In the genomic region with DNA sequence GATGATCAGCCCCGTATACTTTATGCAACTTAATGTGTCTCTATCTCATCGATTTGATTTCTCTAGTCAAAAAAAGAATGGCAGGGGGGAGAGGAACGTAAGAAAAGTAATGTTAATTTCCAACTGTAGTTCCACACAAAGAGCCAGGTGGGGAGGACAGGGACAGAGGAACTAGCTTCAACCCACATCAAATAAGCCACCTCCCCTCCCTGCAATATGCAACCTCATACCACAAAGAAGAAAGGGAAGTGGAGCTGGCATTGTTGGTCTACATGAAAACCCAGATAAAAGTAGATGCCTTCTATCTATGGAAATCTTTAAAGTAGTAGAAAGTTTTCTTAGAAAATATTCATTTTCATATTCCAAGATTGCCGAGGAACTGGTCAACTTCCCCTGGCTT, we compare ENCODE assay signal across 17 mouse cellular contexts. TPM values are rescaled to one million over a fixed set of nuclear protein-coding genes. Genes with fewer than 3 reads are reported as not detected.
DNase-seq lines count a peak whose midpoint lies in the region; ATAC-seq and TF ChIP-seq lines count a peak whose summit lies in the region.
"Had no signal": no experiment of that assay in that cellular context is flagged by ENCODE, and none has a peak within 500 bp of the region (broad histone marks: within the 10 kb centered on the region; RNA-seq: fewer than 3 reads in every experiment).

No protein-coding gene starts in this region.

- H3K36me3 ChIP-seq in forebrain, postnatal 0 days (ENCODE audit: insufficient read depth): no peaks in the 10 kb centered on the region
- peaks cover 35% of the 10 kb centered on the region for H3K36me3 ChIP-seq in midbrain, embryonic 10.5 days

- H3K4me2 ChIP-seq in forebrain, postnatal 0 days (ENCODE audit: low read depth): peak overlapping the region; percentile 88

- DNase-seq in left cerebral cortex, adult 2 months (ENCODE audit: extremely low spot score in 1 of 2, low spot score in 2 of 2): no peak
- DNase-seq in left cerebral cortex, adult 11 months (ENCODE audit: low spot score): no peak
- DNase-seq in forebrain, postnatal 0 days: no peak
- no peak for DNase-seq in midbrain, embryonic 10.5 days (ENCODE audit: low spot score)
- DNase-seq in adrenal gland, adult 8-10 months: no peak
- no peak for DNase-seq in cerebellum, adult 8-10 months
- no peak for DNase-seq in heart, postnatal 25 days (ENCODE audit: low spot score)
- DNase-seq: adrenal gland, adult 2 months; cerebellum, postnatal 25 days; gastrocnemius, postnatal 25 days; lung, postnatal 36 days; right cerebral cortex, adult 18-20 months; thymus, postnatal 4 days had no signal

- WGBS in forebrain, postnatal 0 days: 24% methylated on average over 4 of the region's 4 CpGs
- 16% methylated on average over 4 of the region's 4 CpGs for WGBS in midbrain, embryonic 10.5 days

- intact Hi-C loops in left cerebral cortex, adult 2 months (cut with DNase I): loop anchor here (5.0 to 10.0 kb wide), 6 partner anchors 453 to 1835 kb away; no protein-coding TSS in a partner anchor
- intact Hi-C loops in heart, postnatal 25 days (cut with DNase I): loop anchor here (10.0 kb wide), 2 partner anchors 1445 to 1915 kb away; partner anchors contain the start of gene Mfsd9

- H3K27ac ChIP-seq in left cerebral cortex, adult 2 months: peak overlapping the region; percentile 84
- peak overlapping the region; percentile 62; the same call in 1 of the 2 replicates for H3K27ac ChIP-seq in forebrain, postnatal 0 days (ENCODE audit: low read depth, low read length)
- H3K27ac ChIP-seq in midbrain, embryonic 10.5 days (replicated peaks): peak overlapping the region; percentile 96
- H3K27ac ChIP-seq: liver, embryonic 14.5 days had no signal

- TF ChIP-seq CTCF in left cerebral cortex, adult 2 months (IDR thresholded peaks at IDR 0.05): no peak
- TF ChIP-seq CTCF in forebrain, postnatal 0 days (IDR thresholded peaks at IDR 0.05; ENCODE audit: low read depth): no peak

- H3K4me1 ChIP-seq in forebrain, postnatal 0 days (ENCODE audit: insufficient read depth): peaks cover 26% of the 10 kb centered on the region
- H3K4me1 ChIP-seq in midbrain, embryonic 10.5 days: peaks cover 91% of the 10 kb centered on the region

- no peaks in the 10 kb centered on the region for H3K9me3 ChIP-seq in forebrain, postnatal 0 days (ENCODE audit: low read length)
- H3K9me3 ChIP-seq in midbrain, embryonic 10.5 days (replicated peaks): no peaks in the 10 kb centered on the region

- ATAC-seq in forebrain, postnatal 0 days: no peak
- no peak for ATAC-seq in CD4-positive, CD25-positive, alpha-beta regulatory T cell, adult 4 months

- no peak overlapping the region for H3K4me3 ChIP-seq in left cerebral cortex, adult 2 months
- H3K4me3 ChIP-seq in forebrain, postnatal 0 days (ENCODE audit: low read depth, low read length): peak overlapping the region; percentile 51
- peak overlapping the region; percentile 99 for H3K4me3 ChIP-seq in midbrain, embryonic 10.5 days
- H3K4me3 ChIP-seq: erythroblast, embryonic 14.5 days had no signal

- H3K27me3 ChIP-seq in forebrain, postnatal 0 days (ENCODE audit: insufficient read depth, low read length): no peaks in the 10 kb centered on the region
- H3K27me3 ChIP-seq in midbrain, embryonic 10.5 days (ENCODE audit: low read depth, poor library complexity, severe bottlenecking): peaks cover 84% of the 10 kb centered on the region

- peak overlapping the region; percentile 74 for H3K9ac ChIP-seq in forebrain, postnatal 0 days
- H3K9ac ChIP-seq: liver, embryonic 14.5 days had no signal

RNA-seq across cellular contexts. Expression of gene Pou3f3, which starts 14.7 kb away (rescaled TPM):
- total RNA-seq in left cerebral cortex, adult 2 months (2021): 10 to 100 TPM; 61.6 to 66.4 TPM
- 76.9 and 81.4 TPM in 2 replicates for total RNA-seq in forebrain, postnatal 0 days (2014; rRNA removed)
- polyA plus RNA-seq in forebrain, postnatal 0 days (2015; fragmentation: Nextera tagmentation; extraction: Ambion mirVana): 22.7 and 28.0 TPM in 2 replicates
- 18.2 and 22.2 TPM in 2 replicates for polyA plus RNA-seq in midbrain, embryonic 10.5 days (2016; fragmentation: Nextera tagmentation; extraction: Ambion mirVana)
- under 1 TPM; 0.03 to 0.11 (median 0.08) TPM for total RNA-seq in adrenal gland, adult 8-10 months (2022)
- under 1 TPM in 1 of 2 experiments, not detected in 1; 0.03 TPM for total RNA-seq in heart, postnatal 25 days (2021)
- polyA plus RNA-seq in CD4-positive, CD25-positive, alpha-beta regulatory T cell, adult 4 months (2017; shearing (Covaris generic)): under 1 TPM in 1 of 2 experiments, not detected in 1; 0.08 TPM
- total RNA-seq: adrenal gland, adult 2 months; gastrocnemius, postnatal 25 days had no signal
- polyA plus RNA-seq: erythroblast, embryonic 14.5 days; heart, postnatal 0 days had no signal

Comparison
In these comparisons a context has a peak if more than half of its experiments do, and no peak if none do; other contexts are left out.
1. RNA of gene Pou3f3, which starts 14.7 kb away (total RNA-seq): 76.9 to 81.4 TPM in forebrain, postnatal 0 days and 61.6 to 66.4 TPM in left cerebral cortex, adult 2 months; 0.03 to 0.11 TPM in adrenal gland, adult 8-10 months and 0.03 TPM in heart, postnatal 25 days; every median in the first group is over 10 times any median in the second.
2. Peak in every context shown above with its lines, with median percentiles within 50 percentile points of each other: H3K27ac ChIP-seq.